Mouse (Mus musculus) NIH3T3 (cell line): Measurements from ENCODE around the gene Ppp3r1.
"Not testable (repeated sequence)": the region's sequence is repeated elsewhere in the genome, so short reads cannot be mapped to it uniquely, and the experiment has no call there.

Source experiments
- DNase-seq: peaks from one replicate; pipeline ENCODE4 v3.0.0-alpha.2; 2012; ENCODE audit warnings: low read depth

The Ppp3r1 gene

DNA sequence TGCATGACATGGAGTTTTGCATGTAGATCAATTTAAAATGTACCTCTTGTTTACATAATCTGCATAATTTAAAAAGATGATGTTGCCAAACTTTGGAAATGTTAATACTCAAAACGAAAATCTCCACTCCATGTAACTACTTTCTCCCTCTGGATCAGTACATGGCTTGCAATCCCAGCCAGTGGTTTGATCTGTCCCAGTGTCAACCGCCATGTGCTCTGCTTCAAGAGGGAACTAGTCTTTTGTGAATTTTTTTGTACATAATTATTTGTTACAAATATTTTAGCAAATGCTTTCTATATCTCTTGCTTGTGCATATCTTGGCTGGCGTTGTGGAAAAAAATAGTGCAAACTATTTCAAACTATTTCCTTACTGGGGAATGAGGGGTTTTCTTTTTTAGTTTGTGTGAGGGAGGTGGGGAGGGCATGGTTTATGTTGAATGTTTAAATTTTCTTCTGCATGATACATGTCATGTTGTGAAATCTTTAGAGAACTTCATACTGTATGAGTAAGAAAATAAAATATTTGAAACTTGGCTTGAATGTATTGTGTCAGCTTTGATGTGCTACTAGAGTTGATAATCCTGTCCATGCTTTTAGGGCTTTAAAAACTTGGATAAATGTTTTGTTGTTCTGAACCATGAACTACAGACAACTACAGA, 40.9 kb downstream of the Ppp3r1 start:
- peak; percentile 45 for DNase-seq

DNA sequence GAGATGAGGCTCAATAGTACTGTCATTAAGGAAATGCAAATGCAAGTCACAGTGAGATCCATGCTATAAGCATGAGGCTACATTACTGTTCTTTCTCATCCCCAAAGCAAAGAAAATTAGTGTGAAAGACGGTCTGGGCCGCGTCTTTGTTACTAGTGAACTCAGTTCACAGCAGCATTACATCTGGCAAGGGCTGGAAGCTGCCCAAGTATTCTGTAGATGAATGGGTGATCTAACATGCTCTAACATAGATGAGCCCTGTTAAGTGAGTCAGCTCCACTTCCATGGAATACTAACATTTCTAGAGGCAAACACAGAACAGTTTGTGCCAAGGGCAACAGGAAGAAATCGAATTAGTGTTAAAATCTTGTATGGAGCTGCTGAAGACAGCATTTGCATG, 41.9 kb downstream of the Ppp3r1 start:
- peak; percentile 55 for DNase-seq

DNA sequence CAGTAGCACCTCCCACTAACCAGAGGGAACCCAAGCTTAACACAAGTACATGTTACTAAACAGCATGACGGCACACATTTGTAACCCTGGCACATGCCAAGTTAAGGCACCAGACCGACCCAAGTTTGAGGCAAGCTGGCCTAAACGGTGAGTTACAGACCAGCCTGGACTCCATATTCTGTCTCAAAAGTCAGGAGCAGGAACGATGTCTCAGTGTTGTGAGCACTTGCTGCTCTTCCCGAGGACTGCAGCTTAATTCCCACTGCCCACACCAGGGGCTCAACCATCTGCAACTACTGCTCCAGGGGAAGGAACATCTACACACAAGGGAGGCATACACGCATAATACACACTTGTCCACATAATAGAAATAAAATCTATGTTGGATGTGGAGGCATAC, 43.4 kb downstream of the Ppp3r1 start:
- DNase-seq = no peak

DNA sequence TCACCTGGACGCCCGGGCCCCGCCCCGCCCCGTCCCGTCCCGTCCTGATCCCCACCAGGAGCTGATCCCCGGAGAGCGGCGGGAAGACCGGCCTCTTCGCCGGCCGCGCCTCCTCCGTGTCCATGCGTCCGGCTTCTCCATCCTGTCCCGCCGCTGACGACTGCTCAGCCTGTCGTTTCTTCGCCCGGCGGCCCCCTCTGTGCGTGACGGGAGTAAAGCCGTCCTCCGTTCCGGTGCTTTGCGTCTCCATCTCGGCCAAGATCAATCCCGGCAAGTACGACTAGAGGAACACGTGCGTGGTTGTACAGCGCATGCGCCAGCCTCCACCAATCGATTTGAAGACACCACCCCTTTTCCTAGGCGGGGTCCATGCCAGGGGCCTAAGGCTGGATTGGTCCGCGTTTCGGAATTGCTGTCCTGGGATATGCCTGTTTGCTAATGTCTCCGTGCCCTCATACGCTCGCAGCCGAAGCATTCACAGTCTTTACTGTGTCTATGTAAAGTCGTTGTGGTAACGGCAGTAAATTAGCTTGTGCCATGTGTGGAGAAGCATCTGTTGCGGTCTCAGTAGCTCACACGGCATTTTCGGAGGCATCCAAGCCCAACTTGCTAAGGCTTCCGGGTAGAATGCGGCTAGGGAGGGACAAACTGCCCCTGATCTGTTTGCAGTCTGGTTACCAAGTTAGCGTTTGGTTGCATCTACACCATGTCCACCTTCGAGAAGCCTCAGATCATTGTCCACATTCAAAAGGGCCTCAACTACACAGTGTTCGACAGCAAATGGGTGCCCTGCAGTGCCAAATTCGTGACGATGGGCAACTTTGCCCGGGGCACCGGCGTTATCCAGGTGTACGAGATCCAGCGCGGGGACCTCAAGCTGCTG, 52.4 kb downstream of the Ppp3r1 start, which contains the start of gene Pno1:
TSS of gene Pno1 (minus strand) at position 311 of the 883 bp plus-strand sequence.
- DNase-seq = peak; percentile 99

DNA sequence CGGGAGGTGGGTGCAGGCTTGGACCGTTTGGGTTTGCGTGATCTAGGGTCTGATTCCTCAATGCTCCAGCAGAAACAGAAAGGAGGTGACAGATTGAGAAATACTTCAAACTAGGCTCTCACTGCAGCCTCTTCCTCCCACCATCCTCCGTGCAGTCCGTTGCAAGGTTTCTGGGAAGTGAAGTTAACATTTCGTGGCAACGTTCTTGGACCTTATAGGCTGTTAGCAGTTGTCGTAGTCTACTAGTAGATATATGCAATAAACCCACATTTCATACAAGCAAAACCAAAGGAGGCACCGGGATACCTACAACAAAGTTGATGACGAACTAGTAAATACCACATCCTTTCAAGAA, 53.1 kb downstream of the Ppp3r1 start:
- peak; percentile 43 for DNase-seq

DNA sequence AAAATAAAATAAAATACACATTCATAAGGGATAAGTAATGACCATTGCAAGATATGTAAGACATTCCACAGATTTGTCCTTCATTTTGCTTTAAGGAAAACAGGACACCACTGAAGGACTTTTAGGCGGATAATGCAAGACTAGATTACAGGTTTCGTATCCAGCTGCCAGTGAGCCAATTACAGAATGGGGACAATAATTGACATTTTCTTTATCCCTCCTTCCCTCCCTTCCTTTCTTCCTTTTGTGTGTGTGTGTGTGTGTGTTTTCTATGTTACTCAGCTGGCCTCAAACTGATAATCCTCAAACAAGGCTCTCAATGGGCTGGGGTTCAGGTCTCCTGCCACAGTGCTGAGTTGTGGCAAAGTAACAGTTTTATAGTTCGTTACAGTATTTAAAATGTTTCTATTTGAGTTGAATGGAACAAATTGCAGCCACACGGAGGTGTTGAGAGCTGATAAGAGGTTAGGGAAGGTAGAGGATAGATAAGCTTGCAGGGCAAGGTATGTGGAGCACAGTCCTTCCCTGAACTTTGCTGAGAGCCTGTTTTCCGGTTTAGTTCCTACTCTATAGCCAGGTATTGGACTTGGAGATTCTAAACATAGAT, 53.9 kb downstream of the Ppp3r1 start:
- DNase-seq = no peak

DNA sequence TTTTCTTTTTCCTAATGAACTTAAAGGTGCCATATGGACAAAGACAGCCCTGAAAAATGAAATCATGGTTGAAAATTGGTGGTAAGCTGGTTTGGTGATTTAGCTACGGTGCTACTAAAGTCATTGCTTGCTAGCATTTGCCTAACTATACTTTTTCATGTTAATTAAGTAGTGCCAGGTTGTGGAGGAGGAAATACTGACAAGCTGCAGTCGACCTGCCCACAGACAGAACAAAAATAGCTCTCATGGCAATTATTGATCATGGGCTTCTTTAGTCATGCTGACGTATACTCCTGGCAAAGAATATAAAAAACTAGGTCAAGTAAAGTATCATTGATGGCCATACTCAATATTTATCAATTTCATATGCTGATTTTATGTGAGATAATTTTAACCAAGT, 56.4 kb downstream of the Ppp3r1 start:
- DNase-seq = no peak

DNA sequence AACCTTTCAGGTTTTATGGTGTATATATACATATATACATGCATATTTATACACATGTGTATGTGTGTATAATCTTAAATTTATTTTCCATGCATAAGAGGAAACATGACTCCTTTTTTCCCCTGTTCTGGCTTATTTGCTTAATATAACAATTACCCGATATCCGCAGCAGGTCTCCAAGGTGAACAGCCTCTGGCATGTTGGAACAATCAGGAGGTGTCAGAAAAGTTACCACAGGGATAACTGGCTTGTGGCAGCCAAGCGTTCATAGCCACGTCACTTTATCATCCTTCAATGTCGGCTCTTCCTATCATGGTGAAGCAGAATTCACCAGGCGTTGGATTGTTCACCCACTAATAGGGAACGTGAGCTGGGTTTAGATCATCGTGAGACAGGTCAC, 62.1 kb downstream of the Ppp3r1 start:
- DNase-seq = no peak

DNA sequence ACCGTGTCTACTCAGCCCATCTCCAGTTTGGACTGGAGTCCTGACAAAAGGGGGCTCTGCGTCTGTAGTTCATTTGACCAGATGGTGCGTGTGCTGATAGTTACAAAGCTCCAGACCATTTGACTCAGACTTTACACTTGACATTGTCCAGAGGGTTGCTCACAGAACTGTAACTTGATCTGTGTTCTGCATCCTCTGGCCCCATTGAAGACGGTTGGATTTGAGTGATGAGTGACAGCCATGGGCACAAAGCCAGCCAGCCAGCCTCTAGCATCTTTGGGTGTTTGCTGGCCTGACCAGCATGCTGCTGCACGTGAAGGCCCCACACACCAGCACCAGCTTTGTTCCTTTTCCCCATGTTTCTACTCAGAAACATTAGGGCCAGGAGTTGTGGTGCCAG, 73.7 kb downstream of the Ppp3r1 start:
- DNase-seq = peak; percentile 58

DNA sequence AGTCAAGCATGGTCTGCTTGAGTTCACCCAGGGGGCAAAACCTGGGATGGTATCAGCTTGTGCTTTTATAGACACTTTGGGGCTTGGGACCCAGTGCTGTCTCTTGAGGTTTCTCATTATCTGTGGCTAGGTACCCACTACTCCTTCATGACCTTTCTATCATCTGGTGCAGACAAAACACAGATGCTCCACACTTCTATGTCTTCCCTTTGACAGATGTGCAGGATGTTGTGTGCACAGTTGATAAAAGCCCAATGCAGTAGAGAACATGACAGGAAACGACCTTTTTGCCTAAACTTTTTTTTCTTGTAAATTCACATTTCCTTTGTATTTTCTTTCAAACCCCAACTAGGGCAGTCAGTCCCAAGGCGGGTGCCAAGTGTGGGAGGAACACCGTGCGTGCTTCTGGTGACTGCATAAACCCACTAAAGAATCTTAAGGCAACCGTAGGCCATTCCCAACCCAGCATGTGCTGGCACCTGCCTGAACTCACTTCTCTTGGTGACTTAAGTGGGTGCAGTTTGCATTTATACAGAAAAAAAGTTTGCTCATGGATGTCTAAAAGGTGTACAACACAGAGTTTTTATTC, 77.5 kb downstream of the Ppp3r1 start:
- DNase-seq = no peak

DNA sequence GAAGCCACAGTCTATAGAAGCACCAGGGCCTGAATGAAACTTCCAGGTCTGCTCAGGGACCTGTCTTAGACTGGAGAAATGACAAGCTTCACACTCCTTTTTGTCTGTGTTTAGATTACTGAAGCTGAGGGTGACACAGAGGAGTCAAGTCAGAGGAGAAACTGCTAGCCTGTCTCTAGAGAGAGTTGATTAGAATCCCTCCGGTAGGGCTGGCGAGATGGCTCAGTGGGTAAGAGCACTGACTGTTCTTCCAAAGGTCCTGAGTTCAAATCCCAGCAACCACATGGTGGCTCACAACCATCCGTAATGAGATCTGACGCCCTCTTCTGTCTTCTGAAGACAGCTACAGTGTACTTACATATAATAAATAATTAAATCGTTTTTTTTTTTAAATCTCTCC, 79.5 kb downstream of the Ppp3r1 start:
- DNase-seq = not testable (repeated sequence)

DNA sequence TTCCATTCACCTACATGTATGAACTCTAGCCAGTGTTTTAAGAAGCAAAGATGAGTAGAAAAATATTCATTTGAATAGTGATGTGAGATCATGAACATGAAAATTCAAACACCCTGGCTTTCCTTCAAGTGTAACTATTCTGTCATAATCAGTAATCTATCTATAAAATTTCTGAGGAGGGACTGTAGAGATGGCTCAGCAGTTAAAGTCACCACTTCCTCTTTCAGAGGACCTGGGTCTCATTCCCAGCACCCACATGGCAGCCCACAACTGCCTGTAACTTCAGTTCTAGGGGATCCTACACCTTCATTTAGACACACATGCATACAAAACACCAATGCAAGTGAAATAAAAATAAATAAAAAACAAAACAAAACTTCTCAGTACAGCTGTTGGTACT, 89.7 kb downstream of the Ppp3r1 start:
- DNase-seq = no peak
